Mouse (Mus musculus): ENCODE measurements around the gene Lypd6b. TPM values are rescaled to one million over a fixed set of nuclear protein-coding genes. Genes with fewer than 3 reads are reported as not detected.

Lypd6b gene
- total RNA-seq, 2 experiments from 2014 or later: 0.50 to 0.54 TPM

DNA sequence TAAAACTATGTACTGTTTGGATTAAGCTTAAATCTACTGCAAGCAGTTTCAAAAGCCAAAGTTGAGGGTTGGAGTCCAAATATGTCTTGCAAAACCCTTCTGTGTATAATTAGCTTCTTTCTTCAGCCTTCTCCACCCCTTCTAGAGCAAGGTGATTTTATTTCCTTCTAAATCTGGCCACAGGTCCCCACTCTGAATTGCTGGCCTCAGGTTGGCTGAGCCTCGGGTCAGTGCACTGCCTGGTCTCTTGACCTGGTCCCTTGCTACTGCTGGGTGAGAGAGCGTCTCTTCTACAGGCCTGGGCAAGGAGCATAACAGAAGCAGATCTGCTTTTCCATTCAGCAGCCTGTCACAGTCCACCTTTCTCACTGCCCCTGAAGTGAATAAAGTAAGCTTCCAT lies 18.6 kb upstream of the Lypd6b start:
- DNase-seq (ENCODE audit: low spot score in 2 of 2): no peak

DNA sequence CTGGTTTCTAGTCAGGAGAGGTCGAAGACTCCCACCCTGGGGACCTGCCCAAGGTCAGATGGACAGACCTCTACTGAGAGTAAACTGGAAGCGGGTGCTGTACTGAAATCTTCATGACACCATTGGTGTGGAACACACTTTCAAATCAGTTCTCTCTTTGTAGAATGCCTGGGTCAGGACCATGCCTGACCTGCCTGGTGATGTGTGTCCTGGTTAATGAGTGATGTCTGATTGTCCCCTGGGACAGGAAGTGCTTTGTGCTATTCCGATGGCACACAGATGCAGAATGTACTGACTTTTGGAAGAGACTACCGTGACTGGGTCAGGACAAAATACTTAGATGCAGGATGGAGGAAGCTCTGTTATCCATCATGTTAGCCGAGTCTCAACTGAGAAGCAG lies 17.0 kb upstream of the Lypd6b start:
- no peak for DNase-seq (ENCODE audit: low spot score in 2 of 2)

DNA sequence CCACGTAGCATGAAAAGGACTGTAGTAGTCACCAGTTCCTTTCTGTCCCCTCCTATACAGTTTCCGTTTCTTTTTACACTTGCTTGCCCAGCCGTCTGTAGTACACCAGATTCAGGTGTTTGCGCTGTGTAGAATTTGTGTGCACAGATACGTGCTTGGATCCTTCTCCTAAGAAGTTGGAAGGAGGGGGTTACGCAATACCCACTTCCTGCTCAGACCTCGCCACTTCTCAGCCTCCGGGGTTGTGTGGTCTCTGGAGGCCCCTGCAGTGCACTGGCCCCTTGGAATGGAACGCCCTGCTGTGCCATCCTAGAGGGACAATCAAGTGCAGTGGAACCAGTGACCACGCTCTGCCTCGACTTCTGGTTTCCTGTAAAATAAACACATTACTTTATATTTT lies 16.3 kb upstream of the Lypd6b start:
- DNase-seq (ENCODE audit: low spot score in 2 of 2): no peak

DNA sequence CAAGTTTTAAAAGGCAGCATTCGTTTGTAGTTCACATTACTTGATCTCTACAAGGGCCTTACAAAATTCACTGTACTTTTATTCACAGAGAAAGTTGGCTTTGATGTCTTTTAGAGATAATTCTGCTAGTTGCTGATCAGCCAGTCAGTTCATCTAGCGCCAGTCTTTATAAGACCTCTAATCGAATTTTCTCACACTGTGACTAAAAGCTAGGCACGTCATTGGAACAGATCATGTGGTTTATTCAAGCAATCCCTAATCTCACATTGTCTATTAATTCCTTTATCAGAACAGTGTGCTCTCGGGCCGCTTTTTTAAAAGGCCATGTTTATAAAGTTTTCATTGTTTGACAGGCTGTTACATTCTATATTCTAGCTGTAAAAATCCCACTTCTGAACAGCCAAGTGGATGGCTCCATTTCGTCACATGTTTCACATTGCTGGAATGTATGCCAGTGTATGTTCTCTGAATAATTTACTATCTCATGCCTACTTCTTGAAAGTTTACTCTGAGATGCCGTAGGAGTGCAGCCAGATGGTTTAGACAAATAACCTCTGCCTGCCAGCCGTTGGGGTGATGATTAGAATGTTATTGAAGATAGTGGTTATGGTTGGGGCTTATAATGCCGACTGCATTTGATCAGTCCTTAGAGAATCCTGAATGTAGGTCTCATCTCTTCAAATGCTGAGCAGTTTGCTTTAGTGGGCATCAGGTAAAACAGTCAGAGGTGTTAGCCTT lies 14.1 kb upstream of the Lypd6b start:
- no peak for DNase-seq (ENCODE audit: low spot score in 2 of 2)

DNA sequence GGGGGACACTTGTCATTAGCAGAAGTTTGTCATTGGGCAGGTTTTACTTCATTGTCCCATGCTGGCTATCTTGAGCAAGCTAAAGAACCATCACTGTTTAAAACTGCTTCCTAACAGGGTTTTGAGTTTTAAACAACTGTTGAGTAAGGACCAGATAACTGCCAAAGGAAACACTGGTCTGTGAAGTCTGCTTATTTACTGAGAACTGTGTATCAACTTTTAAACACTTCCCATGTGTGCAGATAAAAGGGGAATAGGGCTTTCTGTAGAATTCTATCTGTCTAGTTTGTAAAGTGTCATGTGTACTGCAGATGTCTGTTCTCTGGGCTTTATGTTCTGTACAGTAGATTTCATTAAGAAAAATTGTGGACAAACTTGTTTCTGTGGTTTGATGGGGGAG lies 13.3 kb upstream of the Lypd6b start:
- no peak for DNase-seq (ENCODE audit: low spot score in 2 of 2)

DNA sequence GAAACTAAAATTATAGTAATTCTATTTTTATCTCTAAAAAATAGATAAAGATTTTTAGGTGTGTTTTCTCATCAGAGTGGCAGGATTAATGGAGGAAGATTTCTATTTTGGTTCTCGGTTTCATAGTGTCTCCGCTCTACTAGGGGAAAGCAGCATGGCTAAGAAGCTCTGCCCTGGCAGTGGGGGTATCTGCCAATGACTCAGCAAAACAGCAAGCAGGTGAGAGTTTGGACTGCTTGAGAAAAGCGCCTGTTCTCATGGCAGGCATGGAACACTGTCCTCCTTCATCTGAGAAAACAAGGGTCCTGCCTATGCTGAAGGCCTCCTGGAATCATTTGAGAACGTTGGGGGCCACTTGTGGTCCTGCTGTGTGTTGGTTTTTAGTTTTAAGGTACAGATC lies 12.3 kb upstream of the Lypd6b start:
- DNase-seq (ENCODE audit: low spot score in 2 of 2): no peak

DNA sequence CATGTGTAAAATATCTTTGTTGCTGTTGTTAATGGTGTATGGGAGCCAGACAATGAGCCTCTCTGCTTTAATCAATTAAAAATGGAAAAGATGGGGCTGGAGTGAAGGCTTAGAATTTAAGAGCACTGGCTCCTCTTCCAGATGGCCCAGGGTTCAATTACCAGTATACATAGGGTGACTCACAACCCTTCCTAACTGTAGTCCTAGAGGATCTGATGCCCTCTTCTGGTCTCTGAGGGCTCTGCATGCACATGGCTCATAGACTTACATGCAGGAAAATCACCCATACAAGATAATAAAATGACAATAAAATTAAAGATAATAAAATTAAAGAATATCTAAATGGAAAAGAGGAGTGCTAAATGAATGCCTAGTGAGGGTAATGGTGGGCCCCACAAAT lies 11.8 kb upstream of the Lypd6b start:
- DNase-seq (ENCODE audit: low spot score in 2 of 2): no peak

DNA sequence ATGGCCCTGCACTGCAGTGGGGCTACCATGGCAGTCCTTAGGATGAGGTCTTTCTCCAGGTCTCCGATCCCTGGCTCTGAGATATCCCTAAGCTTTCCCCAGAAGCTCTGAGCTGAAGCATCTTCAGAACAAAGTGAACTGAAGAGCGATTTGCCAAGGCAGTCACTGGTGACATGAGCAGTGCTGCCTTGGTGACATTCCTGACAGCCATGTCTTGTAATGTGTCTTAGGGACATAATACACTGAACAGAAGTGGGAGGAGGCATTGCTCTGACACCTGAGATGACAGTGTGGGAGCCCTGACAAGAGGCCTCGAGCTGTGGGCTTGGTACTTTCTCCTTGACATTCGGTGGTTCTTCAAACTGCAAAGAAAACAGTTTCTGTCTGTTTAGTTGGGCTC lies 11.1 kb upstream of the Lypd6b start:
- DNase-seq (ENCODE audit: low spot score in 2 of 2): no peak

DNA sequence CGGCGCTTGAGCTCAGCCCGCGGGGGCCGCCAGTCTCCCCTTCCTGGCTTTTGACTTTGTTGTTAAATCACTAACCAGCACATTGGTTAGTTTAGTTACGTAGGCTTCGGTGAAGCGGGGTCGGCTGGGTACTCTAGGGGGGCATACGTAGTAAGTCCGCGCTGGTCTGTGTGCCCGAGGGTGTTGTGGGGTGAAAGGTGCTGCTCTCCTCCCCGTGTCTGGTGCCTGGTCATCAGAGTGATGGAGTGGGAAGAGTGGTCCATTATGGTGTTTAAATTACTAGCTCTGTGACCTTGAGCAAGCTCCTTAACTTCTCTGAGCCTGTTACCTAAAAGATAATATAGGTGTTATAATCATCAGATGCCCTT lies 547 bp downstream of the Lypd6b start:
- DNase-seq (ENCODE audit: low spot score in 2 of 2): no peak

DNA sequence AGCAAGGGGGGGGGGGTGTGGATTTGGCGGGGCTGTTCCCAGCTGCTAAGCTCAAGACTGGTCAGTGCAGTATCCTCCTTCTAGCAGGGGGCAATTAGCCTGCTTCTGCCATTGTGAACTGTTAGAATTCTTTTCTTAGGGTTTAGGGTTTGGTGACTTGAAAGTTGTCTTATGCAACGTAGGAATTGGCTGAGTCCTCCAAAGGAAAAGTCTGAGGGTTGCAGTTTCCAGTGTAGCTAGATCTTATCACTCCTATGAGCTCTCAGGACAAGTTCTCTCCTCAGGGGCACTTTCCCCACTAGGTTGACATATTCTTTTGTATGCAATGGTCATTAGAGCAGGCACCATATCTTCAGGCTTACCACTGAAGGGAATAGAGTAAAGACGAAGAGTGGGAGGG lies 1.2 kb downstream of the Lypd6b start:
- DNase-seq (ENCODE audit: low spot score in 2 of 2): no peak

DNA sequence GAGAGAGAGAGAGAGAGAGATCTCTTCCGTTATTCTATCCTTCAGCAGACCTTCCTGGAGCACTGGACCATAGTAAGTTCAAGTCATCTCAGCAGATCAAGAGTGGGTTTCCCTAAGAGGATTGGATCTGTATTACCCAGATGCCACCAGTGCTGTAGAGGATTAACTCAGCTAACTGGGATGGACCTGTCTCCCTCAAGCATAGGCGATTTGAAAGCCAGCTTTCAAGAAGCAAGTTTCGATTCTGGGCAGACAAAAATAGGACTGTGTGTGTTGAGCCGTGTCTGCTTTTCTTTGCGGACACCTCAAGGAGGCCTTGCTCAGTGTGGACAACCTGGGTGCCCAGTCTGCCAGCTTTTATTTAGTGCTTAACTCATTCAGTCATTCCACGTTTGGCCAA lies 1.6 kb downstream of the Lypd6b start:
- DNase-seq (ENCODE audit: low spot score in 2 of 2): no peak

DNA sequence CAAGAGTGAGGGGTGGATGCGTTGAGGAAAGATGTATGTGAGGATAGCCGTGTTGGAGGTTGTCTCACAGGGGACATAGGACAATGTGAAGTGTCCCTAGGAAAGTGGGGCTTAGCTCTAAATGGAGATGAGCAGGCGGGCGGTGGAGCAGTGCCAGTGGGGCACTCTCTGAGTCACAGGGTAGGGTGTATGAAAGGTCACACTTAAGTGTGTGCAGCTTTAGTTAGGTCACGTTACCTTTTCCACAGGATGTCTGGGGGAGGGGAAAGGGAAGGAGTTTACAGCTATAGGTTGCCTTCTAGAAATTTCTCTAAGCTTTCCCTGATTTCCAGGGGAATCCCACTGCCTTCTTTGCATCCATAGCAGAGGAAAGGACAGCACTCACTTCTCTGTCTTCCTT lies 2.0 kb downstream of the Lypd6b start:
- DNase-seq (ENCODE audit: low spot score in 2 of 2): no peak

DNA sequence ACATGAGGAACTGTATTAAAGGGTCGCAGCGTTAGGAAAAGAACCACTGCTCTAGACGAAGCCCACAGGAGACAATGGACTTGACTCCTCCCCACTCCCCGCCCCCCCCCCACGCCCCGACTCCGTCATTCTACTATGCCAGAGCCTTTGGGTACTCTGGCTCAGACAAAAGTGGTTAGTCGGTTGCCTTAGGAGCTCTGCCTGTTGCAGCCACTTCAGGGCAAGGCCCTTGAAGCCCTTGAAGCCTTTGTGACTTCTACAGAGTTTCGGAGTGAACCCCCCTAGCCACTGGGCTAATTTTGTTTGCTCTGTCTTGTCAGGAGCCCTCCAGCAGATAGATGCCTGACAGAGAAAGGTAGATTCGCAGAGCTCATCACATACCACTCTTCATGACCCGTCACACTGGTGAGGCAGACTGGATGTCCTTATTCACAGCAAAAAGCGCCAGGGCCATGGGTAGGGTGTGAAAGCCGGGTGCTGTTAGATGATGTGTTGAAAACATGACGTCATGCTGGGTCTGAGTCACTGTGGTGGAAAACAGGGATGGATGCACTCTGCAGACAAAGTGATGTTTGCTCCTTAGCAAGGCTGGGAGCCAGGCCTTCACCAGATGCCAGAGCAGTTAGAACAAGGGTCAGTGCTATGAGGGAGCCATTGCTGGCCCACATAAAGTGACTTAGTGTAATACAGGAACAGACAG lies 10.1 kb downstream of the Lypd6b start:
- DNase-seq (ENCODE audit: low spot score in 2 of 2): no peak

DNA sequence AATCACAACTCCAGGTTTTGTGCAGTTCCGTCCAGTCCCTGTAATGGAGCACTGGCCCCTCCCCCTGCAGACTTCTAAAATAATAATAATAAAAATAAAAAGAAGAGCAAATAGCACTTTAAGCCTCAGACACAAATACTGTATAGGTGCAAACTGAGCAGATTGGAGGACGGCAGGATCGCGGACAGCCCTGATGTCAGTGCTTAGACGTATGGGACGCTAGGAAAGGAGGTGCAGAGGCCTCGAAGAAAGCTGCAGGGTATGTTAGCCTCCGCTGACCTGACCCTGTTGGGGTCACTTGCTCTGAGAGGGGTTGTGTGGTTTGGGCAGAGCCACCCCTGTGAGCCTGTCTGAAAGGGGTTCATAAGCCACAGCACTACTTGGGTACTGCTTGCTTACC lies 17.0 kb downstream of the Lypd6b start:
- no peak for DNase-seq (ENCODE audit: low spot score in 2 of 2)

DNA sequence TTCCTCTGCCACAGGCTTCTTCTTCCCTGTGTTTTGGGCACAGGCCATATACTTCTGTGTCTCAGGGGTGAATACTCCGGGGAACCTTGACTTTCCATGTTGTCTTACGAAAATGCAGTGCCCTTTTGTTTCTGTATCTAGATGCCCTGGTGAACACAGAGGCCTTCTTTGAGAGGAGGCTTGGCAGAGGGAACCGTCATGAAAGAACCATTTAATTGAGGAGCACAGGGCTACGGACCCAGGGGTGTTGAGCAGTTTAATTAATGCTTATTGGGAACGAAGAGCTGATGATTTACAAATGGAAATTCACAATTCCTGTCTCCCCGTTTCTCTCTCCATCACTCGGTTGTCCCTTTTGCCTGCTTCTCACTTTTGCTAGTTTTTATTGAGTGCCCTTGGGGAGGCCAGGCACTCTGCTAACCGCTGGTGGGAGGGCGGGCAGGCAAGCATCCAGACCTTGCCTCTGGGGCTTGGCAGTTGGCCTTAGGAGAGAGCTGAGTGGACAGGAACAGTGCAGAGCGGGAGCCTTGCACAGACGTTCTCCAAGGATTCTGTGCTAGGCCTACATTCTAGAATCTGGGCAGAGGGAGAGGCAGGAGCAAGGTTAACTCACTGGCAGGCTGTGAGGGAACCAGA lies 18.4 kb downstream of the Lypd6b start:
- DNase-seq (ENCODE audit: low spot score in 2 of 2): no peak

DNA sequence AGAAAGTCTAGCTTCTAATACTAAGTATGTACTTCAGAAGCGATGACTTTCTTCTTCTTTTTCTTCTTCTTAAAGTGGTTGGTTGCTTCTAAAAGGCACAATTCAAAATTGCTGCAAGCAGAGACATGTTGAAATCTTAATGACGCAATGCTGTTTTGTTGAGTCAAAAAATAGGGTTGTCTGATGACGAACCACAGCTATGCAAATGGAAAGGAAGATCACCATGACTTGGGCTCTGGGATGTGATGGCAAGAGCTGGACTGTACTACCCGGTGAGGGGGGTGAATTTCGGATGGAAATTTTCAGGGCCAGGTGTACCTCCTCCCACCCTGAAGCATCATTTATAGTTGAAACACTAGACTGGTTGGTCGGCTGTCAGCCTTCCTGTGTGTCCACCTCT lies 22.0 kb downstream of the Lypd6b start:
- no peak for DNase-seq (ENCODE audit: low spot score in 2 of 2)

DNA sequence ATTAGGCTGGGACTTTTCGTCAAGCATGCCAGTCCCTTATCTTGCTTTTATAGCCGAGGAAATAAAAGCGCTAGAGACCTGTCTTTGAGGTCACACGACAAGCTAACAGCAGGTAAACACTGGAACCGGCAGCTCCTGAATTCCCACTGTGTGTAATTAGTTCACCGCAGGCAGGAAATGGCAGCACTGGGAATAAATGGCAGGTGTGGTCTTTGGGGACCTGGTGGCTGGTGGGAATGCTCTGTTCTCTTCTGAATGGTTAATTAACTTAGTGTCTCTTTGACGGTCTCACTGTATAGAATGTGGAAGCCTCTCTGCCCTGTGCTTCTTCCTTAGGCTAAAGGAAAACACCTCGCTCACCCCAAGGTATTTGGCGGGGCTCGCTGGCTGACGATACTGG lies 23.9 kb downstream of the Lypd6b start:
- DNase-seq (ENCODE audit: low spot score in 2 of 2): no peak

DNA sequence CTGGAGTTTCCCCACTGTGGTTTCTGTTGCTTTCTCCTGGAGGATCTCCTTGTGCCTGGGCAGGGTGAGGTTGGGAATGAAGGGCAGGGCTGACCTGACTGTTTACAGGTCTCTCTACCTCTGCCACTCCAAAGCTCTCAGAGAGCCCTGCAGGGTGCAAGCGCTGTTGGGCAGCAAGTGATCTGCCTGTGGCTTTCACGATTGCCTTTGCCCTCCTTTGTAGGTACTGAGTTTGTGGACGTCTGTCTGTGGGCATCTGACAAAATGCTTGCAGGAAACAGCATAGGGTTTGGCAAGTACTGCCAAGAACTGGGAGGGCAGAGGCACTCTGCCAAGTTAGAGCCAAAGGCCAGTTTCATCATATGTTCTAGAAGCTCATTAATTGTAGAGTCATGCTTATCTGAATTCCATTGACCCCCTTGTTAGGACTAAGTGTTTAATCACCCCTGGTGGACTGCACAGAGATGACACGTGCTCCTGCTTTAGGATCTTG lies 24.4 kb downstream of the Lypd6b start:
- DNase-seq (ENCODE audit: low spot score in 2 of 2): peak; percentile 32 to 51

DNA sequence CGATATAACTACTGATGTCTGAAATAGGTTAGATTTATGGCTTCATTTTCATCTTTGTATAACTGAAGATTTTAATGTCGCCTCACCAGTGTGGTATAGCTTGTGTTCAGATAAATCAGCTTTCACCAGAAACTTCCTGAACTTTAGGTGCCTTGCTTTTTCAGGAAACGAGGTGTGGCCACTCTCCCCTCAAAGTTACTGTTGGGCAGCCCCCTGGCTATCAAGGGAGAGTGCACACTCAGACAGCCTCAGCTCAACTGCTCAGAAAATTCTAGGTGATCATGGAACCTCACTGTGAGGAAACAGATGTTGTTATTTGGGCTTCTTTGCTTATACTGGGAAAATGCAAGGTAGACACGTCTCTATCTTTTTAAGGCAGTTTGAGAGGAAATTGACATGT lies 25.7 kb downstream of the Lypd6b start:
- no peak for DNase-seq (ENCODE audit: low spot score in 2 of 2)

DNA sequence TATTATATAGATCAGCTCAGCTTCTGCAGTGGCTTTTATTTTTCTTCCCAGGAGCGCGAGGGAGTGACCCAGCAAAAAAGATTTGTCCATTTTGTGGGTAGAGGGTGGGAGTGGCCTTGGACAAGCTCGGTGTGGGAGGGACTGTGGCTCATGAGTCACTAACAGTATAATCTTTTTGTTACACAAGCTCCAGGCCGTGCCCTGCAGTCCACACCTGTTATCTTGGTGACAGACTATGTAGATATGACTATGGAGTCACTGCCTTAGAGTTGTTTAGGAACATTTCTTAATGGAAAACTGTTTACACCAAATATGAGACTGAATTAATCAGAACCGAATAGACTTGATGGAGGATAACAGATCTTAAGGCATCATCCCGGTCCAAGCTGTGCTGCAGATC lies 26.5 kb downstream of the Lypd6b start:
- DNase-seq (ENCODE audit: low spot score in 2 of 2): peak in 1 of 2 experiments; percentile 37

DNA sequence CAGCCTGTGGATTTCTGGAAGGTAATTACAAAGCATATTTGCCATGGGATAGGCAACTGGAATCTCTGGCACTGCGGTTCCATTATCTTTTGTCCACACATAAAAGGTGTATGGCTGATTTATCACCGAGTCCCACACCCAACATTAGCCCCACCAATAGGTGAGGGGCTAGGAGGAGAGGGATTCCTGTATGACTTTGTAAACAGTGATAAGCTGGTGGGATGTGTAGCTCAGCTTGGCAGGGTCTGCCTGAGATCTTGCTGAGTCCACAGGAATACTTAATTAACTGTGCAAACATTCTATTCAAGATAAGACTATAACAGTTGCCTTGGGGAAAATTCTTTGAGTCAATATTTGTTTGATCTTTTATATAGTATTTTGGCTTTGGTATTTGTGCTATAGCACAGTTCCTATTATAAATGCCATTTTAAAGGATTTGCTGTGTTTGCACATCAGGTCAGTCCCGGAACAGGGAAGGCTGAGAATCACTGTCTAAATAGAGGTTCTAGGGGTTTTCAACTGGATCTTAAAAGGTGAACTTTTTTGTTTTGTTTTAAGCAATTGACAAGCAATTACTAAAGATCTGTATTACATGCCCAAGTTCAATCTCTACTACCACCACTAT lies 28.3 kb downstream of the Lypd6b start:
- DNase-seq (ENCODE audit: low spot score in 2 of 2): no peak

DNA sequence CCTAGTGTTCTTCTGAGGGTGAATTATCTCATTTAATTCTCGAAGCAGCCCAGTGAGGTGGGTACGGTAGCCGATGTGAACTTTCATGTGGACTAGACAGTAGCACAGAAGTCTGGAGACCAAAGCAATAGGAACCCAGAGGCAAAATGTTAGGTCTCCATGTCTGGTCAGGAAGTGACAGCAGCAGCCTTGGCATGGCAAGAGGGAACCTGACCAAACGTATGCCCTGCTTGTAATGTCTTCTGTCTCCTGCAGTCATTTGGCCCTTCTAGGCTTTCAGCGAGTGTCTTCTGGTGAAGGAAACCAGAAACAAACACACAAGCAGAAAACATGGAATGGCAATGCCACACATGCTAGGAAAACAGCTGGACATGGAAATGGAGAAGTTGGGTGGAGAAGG lies 29.1 kb downstream of the Lypd6b start:
- DNase-seq (ENCODE audit: low spot score in 2 of 2): no peak
